Mouse (Mus musculus) ES-Bruce4 (cell line): ENCODE measurements around the gene Ruvbl2. TPM values are rescaled to one million over a fixed set of nuclear protein-coding genes. Genes with fewer than 3 reads are reported as not detected.

Source experiments
- H3K27ac ChIP-seq: 2 replicates; pipeline ENCODE4 v1.5.1; 2012; ENCODE audit warnings: low read length, inconsistent platforms; ENCODE audit not compliant: insufficient read depth
- H3K27me3 ChIP-seq: 2 replicates; pipeline ENCODE4 v1.6.1; 2012; ENCODE audit warnings: mild to moderate bottlenecking, low read length, inconsistent platforms; ENCODE audit not compliant: control insufficient read depth, poor library complexity, insufficient read depth, severe bottlenecking
- H3K36me3 ChIP-seq: 2 replicates; pipeline ENCODE4 v1.6.1; 2012; ENCODE audit warnings: inconsistent platforms, mild to moderate bottlenecking, low read length, moderate library complexity; ENCODE audit not compliant: control insufficient read depth, poor library complexity, insufficient read depth, severe bottlenecking
- H3K4me1 ChIP-seq: one replicate; pipeline ENCODE4 v1.8.1; 2011; ENCODE audit warnings: low read length; ENCODE audit not compliant: control insufficient read depth, insufficient read depth
- H3K4me3 ChIP-seq: 2 replicates; pipeline ENCODE4 v1.5.1; 2011; ENCODE audit warnings: low read depth, mild to moderate bottlenecking, low read length
- H3K9ac ChIP-seq: 2 replicates; pipeline ENCODE4 v1.6.1; 2012; ENCODE audit warnings: low read depth, mild to moderate bottlenecking, inconsistent platforms; ENCODE audit not compliant: poor library complexity, severe bottlenecking
- H3K9me3 ChIP-seq: replicated peaks from 2 replicates; pipeline ENCODE4 v1.6.1; 2012; ENCODE audit warnings: mild to moderate bottlenecking, low read length, inconsistent platforms; ENCODE audit not compliant: control insufficient read depth, poor library complexity, insufficient read depth, severe bottlenecking
- CTCF ChIP-seq: IDR thresholded peaks from one replicate; pipeline ENCODE4 v1.8.1; 2011; ENCODE audit warnings: low read depth, low read length
- EP300 ChIP-seq: IDR thresholded peaks from 2 replicates; pipeline ENCODE4 v1.6.1; 2011; ENCODE audit warnings: low read depth, low read length; ENCODE audit not compliant: insufficient read depth
- POLR2A ChIP-seq: IDR thresholded peaks from one replicate; pipeline ENCODE4 v1.8.1; 2011; ENCODE audit warnings: low read length; ENCODE audit not compliant: insufficient read depth
- polyA plus RNA-seq: library from polyadenylated mRNA; stranded (reverse); fragments of >200 nt; gene quantifications from 2 replicates; pipeline ENCODE4 v1.2.4, GENCODE M21; 2011; ENCODE audit warnings: low read depth; ENCODE audit not compliant: missing spikeins, insufficient read depth, insufficient read length

Ruvbl2 gene
- polyA plus RNA-seq, 1 experiment = 263 TPM

GRCm38 (mm10) chr7:45451344-45451982 lies 13.6 kb upstream of the Ruvbl2 start:
- no peak overlapping the region for H3K27ac ChIP-seq
- H3K9ac ChIP-seq = no peak overlapping the region
- no peaks in the 10 kb centered on the region for H3K9me3 ChIP-seq
- peaks cover 6% of the 10 kb centered on the region for H3K4me1 ChIP-seq
- no peak for TF ChIP-seq POLR2A
- peak; percentile 88 for TF ChIP-seq CTCF
- 0 out of 2 replicates have a peak, but pooled peaks have one; percentile 20 for TF ChIP-seq EP300
- H3K4me3 ChIP-seq = peak overlapping the region; percentile 35
- no peaks in the 10 kb centered on the region for H3K27me3 ChIP-seq
- H3K36me3 ChIP-seq = 0 out of 2 replicates have a peak, but pooled peaks cover 5% of the 10 kb centered on the region

GRCm38 (mm10) chr7:45449974-45450373 lies 12.1 kb upstream of the Ruvbl2 start:
- 0 out of 2 replicates have a peak overlapping the region, but pooled peaks have one; percentile 9 for H3K9ac ChIP-seq
- peaks cover 3% of the 10 kb centered on the region for H3K4me1 ChIP-seq
- peak overlapping the region; percentile 79 for H3K27ac ChIP-seq
- TF ChIP-seq POLR2A = no peak
- TF ChIP-seq EP300 = no peak
- no peak for TF ChIP-seq CTCF
- H3K27me3 ChIP-seq = no peaks in the 10 kb centered on the region
- no peak overlapping the region for H3K4me3 ChIP-seq
- 0 out of 2 replicates have a peak, but pooled peaks cover 5% of the 10 kb centered on the region for H3K36me3 ChIP-seq
- no peaks in the 10 kb centered on the region for H3K9me3 ChIP-seq

GRCm38 (mm10) chr7:45447325-45447990 lies 9.6 kb upstream of the Ruvbl2 start:
- Histone ChIP-seq H3K4me3 (peak overlapping the region; percentile 62), H3K9me3 (no peaks in the 10 kb centered on the region), H3K4me1 (peaks cover 3% of the 10 kb centered on the region), H3K27ac (peak overlapping the region; percentile 85), H3K27me3 (no peaks in the 10 kb centered on the region), H3K9ac (peak overlapping the region; percentile 24), H3K36me3 (0 out of 2 replicates have a peak, but pooled peaks cover 7% of the 10 kb centered on the region)
- TF ChIP-seq EP300 (no peak), CTCF (peak; percentile 75)

DNA sequence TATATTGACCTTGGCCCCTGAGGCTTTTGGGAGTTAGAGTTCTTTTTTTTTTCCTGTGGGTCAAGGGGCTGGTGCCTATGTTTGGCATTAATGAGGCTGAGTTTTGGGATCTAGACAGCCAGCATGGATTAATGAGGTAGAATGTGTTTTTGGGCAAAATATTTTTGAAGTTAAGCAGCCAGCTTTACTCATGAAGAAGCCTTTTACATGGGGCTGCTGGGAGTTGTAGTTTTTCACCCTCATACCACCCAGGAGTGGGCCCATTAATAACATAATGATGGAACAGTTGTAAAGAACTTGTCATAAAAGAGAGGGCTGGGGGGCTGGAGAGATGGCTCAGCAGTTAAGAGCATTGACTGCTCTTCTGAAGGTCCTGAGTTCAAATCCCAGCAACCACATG lies 8.7 kb upstream of the Ruvbl2 start:
- H3K36me3 ChIP-seq = 0 out of 2 replicates have a peak, but pooled peaks cover 2% of the 10 kb centered on the region
- no peaks in the 10 kb centered on the region for H3K27me3 ChIP-seq
- no peak overlapping the region for H3K4me3 ChIP-seq
- no peak overlapping the region for H3K27ac ChIP-seq
- no peak overlapping the region for H3K9ac ChIP-seq
- H3K9me3 ChIP-seq = no peaks in the 10 kb centered on the region
- peaks cover 3% of the 10 kb centered on the region for H3K4me1 ChIP-seq
- TF ChIP-seq POLR2A (no peak), EP300 (no peak), CTCF (no peak)

DNA sequence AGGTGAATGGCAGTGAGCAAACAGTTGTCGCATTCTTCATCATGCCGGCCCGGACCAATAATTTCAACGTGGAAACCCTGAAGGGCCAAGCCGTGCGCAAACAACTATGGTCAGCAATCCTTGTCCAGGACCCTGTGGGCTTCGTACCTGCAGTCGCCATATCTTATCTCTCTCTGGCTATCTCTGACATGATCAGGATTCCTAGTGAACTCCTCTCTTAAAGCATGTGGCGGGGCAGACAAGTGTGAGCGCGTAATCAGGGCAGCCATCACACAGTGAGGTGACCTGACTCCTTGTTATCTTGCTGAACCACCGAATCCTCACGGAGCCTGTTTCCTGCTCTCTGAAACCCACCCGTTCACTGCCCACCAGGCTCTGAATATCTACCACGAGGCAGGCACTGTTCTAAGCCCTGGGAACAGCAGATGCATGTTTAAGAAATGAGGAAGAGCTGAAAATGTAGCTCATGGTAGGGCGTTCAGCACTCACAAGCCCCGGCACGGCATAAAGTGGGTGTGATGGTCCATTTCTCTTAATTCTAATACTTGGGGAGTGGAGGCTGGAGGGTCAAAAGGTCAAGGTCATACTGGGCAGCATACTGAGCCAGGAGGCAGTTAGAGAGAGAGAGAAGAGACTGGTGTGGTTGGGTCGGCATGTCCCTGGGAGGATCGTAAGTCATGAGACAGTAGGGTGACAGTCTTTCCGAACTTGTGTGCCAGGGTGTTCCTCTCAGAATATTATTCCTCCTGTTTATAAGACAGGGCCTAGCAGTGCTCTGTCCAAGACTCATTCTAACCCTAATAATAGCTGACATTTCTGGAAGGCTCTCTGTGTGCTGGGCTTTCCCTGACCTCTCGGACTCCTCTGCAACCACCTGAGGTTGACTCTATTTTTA lies 5.9 kb upstream of the Ruvbl2 start:
- no peaks in the 10 kb centered on the region for H3K27me3 ChIP-seq
- H3K4me3 ChIP-seq = no peak overlapping the region
- 0 out of 2 replicates have a peak, but pooled peaks cover 2% of the 10 kb centered on the region for H3K36me3 ChIP-seq
- no peak overlapping the region for H3K9ac ChIP-seq
- no peak overlapping the region for H3K27ac ChIP-seq
- TF ChIP-seq CTCF (no peak), EP300 (no peak), POLR2A (no peak)
- H3K9me3 ChIP-seq = no peaks in the 10 kb centered on the region
- no peaks in the 10 kb centered on the region for H3K4me1 ChIP-seq
